Mouse (Mus musculus): ENCODE results near the gene Slc25a44.
"Not testable (repeated sequence)": the region's sequence is repeated elsewhere in the genome, so short reads cannot be mapped to it uniquely, and the experiment has no call there.

Slc25a44 gene

GRCm38 (mm10) chr3:88415668-88416067 lies 9.3 kb downstream of the Slc25a44 start:
- in situ Hi-C loops (cut with MseI, MboI): no loop called here

- in situ Hi-C loops (cut with MseI, MboI): no loop called here
Observed at GRCm38 (mm10) chr3:88412636-88413035, 12.3 kb downstream of the Slc25a44 start.

DNA sequence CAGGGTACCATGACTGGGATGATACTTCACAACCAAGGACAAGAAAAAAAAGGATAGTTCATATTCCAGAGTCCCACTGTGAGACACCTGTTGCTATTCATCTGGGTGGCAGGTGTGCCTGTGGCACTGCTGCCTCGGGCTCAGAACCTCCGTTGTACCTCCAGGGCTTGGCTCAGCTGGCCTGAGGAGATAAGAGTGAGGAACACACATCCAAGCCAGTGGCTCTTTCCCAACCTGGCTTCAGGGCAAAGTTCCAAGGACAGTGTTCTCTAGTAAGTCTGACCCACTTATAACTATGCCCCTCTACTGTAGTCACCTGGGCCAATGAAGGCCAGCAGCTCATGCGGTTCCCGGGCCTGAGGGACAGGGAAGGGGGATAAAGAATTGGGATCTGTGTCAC lies 13.3 kb downstream of the Slc25a44 start:
- in situ Hi-C loops (cut with MseI, MboI): no loop called here

DNA sequence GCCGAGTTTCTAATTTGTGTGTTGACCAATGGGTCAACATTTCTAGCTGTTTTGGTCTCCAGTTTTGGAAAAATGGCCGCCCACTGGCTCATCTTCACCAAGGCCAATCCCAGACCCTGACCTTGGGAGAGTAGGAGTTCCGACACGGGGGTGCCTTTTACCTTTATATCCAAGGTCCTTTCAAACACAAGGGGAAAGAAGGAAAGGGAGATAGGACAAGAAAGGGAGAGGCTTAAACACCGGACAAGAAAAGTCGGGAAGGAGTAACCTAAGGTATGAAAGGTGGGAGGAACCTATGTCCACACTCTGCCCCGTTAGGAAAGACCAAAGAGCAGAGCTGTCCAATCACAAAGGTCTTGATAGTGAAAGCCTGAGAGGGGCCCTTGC lies 14.3 kb downstream of the Slc25a44 start:
- in situ Hi-C loops (cut with MseI, MboI): no loop called here

GRCm38 (mm10) chr3:88409741-88410644 lies 14.9 kb downstream of the Slc25a44 start, which contains the start of gene Pmf1:
Pmf1 (minus strand) TSS chr3:88410331.
- in situ Hi-C loops (cut with MseI, MboI): loop anchor here (5.0 to 10.0 kb wide), 3 partner anchors 57 to 115 kb away; no protein-coding TSS in a partner anchor

DNA sequence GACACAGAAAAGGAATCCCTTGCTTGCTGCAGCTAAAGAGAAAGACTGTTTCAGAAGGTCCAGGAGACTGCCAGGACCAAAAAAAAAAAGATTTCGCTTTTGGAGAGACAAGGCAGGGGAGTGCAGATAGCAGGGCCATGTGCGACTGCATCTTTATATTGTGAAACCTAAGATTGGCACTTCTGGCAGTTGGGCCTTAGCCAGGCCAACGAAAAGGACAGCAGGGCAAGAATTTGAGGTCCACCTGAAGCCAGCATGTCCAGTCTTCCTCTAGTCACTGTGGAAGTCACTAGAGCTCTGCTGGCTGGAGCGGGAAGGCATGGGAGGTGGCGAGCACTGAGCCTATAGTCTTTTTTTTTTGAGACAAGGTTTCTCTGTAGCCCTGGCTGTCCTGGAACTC lies 16.0 kb downstream of the Slc25a44 start:
- in situ Hi-C loops (cut with MseI, MboI): loop anchor here (5.0 to 10.0 kb wide), 3 partner anchors 58 to 116 kb away; no protein-coding TSS in a partner anchor

GRCm38 (mm10) chr3:88407529-88407928 lies 17.4 kb downstream of the Slc25a44 start:
- in situ Hi-C loops (cut with MseI, MboI): loop anchor here (5.0 to 10.0 kb wide), 3 partner anchors 60 to 117 kb away; no protein-coding TSS in a partner anchor

DNA sequence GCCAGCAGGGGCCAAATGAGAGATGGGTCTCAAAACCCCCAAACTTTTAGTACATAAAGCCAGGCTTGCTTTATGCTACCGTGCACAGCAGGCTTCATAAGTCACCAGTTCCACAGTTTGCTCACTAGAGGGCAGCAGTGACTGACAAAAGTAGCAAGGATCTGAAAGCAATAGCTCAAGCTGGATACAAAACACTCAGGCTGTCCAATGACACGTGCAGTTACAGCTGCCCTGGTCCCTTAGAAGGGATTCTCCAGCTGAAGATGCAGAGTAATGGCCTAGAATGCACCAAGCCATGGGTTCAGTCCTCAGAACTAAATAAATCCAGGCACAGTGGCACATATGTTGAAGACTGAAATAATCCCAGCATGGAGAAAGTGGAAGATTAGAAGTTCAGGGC lies 17.8 kb downstream of the Slc25a44 start:
- in situ Hi-C loops (cut with MseI, MboI): loop anchor here (5.0 to 10.0 kb wide), 3 partner anchors 60 to 118 kb away; no protein-coding TSS in a partner anchor

- in situ Hi-C loops (cut with MseI, MboI): loop anchor here in 1 of 2 experiments (10.0 kb wide), 1 partner anchor 121 kb away; no protein-coding TSS in a partner anchor
Observed at GRCm38 (mm10) chr3:88403522-88404230, 21.3 kb downstream of the Slc25a44 start.

DNA sequence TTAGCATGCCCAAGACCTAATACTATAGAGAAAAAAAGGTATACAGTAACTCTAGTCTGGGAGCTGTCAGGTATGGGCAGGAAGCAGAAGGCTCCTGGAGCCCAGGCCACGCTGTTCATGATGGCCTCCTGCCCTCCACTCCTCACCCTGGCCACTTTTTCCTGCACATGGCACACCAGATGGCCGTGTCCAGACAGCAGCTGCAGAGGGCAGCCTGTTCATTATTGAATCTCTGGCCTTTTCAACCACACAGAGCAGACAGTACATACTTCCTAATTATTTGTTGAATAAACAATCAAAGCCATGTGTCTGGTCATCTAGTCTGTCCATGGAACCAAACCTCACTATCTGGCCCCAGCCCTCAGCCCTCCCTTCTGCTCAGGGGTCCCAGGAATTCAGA lies 26.3 kb downstream of the Slc25a44 start:
- in situ Hi-C loops (cut with MseI, MboI): no loop called here

DNA sequence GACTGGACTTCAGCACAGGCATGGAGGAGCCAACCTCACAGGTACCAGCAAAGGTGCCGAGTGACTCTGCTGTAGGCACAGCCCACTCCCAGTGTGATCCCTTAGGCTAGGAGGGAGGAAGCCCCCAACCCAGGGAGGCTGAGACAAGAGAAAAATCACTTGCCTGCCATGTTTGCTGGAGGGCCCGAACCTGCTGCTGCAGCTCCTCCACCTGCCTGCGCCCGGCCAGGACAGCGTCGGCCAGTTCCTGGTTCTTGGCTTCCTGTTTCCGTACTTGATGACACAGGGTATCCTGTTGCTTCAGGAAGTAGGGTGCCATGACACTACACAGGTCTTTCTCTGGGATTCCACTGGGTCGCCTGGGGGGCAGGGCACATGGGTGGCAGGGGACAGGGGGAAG lies 29.2 kb downstream of the Slc25a44 start:
- in situ Hi-C loops (cut with MseI, MboI): no loop called here

DNA sequence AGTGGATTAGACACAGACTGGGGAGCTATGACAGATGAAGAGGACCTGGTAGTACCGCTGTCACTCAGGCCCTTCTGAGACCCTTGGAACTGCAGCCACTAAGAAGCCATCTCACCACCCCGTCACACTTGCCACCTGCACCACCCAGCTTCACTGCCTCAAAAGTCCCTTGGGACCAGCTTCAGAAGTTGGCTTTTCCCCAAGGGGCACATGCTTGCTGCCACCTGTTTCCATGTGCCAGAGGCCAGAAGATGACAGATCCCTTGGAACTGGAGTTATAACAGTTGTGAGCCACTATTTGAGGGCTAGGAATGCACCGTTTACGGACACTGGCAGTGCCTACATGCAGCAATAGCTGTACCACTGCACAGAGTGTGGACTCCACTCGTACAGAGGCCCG lies 29.7 kb downstream of the Slc25a44 start:
- in situ Hi-C loops (cut with MseI, MboI): no loop called here

DNA sequence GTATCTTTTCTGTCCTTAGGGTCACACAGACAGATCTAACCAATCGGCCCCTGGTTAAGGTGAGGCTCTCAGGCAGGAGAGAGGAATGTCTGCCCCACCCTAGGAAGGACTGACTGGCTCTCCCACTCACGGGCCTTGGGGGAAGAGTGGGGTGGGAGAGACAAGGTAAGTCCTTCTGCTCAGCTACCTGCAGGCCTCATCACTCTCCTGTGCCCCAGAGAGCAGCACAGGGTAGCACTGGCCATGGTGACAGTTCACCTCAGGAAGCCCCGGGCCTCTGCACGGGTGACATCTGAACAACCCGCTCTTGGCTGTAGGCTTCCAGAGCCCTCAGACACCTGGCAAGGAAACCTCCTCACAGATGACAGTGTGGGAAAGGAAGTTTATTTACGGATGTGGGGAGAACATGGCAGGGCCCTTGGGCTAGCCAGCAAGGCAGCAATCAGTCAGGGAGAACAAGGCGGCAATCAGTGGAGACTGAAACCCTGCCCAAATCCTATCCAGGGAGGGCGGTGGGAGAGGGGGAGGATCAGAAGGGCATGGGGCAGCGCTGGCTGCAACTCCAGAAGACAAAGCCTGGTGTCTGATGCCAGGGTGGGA lies 31.1 kb downstream of the Slc25a44 start:
- in situ Hi-C loops (cut with MseI, MboI): no loop called here

DNA sequence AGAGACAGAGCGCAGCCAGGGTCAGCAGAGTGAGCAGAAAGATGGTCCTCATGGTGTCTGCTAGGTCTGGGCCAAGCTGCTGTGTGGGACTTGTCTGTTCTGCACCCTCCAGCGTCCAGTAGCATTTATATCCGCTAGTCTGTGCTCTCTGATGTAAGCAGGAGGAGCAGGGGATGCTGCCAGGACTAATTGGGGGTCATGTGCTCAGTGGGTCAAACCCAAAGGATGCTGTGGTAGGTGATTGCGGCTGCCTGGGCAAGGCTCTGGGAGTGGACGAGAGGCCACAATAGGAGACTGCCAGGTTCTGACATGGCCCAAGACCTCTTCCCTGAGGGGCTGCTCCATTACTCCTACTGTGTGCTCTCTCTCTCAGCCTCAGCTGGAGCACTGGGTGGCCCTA lies 40.6 kb downstream of the Slc25a44 start, which contains the start of gene Bglap:
TSS of gene Bglap (minus strand) at position 101 of the 400 bp plus-strand sequence.
- in situ Hi-C loops (cut with MseI, MboI): no loop called here

- in situ Hi-C loops (cut with MseI, MboI): not testable (repeated sequence)
Observed at GRCm38 (mm10) chr3:88382383-88382782, 42.6 kb downstream of the Slc25a44 start.

DNA sequence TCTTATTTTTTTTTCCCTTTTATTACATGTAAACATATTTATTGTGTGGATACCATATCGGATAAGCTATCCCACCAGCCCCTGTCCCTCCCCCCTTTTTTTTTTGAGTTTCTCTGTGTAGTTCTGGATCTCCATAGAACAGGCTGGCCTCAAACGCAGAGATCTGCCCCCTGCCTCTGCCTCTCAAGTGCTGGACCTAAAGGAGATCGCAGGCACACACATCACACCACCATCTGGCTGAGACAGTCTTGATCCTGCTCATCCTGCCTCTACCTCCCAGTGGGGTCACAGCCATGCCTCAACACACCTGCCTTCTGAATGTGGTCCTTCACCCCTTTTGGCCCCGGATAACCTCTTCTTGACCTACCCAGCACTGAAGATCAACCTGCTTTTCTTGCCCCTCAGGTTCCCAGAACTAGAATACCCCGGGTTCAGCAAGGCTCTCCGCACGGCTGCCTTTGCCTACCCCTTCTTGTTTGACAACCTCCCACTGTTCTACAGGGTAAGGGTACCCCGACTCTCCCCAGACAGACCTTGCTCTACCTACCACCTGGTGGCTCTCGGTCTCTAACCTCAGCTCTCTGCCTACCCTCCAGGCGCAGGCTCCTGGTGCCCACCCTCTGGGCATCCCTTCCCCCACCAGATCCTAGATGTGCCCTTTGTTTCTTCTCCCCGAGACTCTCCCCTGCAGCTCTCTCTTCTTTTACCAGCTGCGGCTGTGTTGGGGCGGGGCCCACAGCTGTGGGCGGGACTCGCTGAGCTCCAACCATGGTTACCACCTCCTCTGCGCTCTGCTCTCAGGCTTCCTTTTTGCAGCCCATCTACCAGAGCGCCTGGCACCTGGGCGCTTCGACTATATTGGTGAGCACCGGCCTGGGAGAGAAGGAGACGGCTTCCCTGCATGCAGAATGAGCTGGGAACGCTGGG lies 43.3 kb downstream of the Slc25a44 start:
- in situ Hi-C loops (cut with MseI, MboI): not testable (repeated sequence)

DNA sequence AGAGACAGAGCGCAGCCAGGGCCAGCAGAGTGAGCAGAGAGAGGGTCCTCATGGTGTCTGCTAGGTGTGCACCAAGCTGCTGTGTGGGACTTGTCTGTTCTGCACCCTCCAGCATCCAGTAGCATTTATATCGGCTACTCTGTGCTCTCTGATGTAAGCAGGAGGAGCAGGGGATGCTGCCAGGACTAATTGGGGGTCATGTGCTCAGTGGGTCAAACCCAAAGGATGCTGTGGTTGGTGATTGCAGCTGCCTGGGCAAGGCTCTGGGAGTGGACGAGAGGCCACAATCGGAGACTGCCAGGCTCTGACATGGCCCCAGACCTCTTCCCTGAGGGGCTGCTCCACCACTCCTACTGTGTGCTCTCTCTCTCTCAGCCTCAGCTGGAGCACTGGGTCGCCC lies 46.3 kb downstream of the Slc25a44 start, which contains the start of gene Bglap2:
TSS of gene Bglap2 (minus strand) at position 101 of the 400 bp plus-strand sequence.
- in situ Hi-C loops (cut with MseI, MboI): not testable (repeated sequence)

DNA sequence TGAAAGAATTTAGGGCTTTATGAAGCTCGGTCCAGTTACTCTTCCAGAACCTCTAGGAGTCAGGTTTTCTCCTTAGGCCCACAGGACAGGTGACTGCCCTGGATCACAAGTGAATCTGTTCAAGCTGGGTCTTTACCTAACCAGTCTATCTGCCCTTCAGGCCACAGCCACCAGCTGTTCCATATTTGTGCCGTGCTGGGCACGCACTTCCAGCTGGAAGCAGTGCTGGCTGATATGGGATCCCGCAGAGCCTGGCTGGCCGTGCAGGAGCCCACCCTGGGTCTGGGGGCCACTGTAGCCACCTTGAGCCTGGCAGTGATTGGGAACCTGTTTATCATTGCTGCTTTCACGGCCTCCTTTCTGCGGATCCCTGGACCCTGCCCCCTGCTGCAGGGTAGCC lies 48.3 kb downstream of the Slc25a44 start:
- in situ Hi-C loops (cut with MseI, MboI): not testable (repeated sequence)

DNA sequence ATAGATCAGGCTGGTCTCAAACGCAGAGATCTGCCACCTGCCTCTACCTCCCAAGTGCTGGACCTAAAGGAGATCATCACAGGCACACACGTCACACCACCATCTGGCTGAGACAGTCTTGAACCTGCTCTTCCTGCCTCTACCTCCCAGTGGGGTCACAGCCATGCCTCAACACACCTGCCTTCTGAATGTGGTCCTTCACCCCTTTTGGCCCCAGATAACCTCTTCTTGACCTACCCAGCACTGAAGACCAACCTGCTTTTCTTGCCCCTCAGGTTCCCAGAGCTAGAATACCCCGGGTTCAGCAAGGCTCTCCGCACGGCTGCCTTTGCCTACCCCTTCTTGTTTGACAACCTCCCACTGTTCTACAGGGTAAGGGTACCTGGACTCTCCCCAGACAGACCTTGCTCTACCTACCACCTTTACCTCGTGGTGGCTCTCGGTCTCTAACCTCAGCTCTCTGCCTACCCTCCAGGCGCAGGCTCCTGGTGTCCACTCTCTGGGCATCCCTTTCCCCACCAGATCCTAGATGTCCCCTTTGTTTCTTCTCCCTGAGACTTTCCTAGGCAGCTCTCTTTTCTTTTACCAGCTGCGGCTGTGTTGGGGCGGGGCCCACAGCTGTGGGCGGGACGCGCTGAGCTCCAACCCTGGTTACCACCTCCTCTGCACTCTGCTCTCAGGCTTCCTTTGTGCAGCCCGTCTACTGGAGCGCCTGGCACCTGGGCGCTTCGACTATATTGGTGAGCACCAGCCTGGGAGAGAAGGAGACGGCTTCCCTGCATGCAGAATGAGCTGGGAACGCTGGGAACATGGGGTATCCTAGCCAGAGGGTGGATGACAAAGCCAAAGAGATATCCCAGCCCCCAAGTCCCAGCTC lies 49.0 kb downstream of the Slc25a44 start:
- in situ Hi-C loops (cut with MseI, MboI): not testable (repeated sequence)

DNA sequence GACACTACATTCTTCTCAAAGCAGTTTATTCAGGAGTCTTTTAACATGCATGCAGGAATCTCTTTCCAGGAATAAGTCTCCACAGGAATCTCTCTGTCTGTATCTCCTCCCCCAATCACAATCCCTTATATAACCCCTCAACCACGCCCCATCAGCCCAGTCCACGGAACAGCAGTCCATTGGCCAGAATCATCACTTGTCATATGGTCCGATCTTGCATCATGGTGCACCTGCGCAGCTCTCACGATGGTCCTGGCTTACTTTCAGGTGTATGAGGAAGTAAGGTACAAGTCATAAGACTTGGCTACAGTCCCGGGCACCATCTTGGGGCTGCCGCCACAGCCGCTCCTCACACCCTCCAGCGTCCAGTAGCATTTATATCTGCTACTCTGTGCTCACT lies 52.3 kb downstream of the Slc25a44 start, which contains the start of gene Bglap3:
TSS of gene Bglap3 (minus strand) at position 101 of the 400 bp plus-strand sequence.
- in situ Hi-C loops (cut with MseI, MboI): not testable (repeated sequence)
